Mouse (Mus musculus) monocyte, adult 5-6 weeks (primary cell): ENCODE data around the gene Fat3. TPM values are rescaled to one million over a fixed set of nuclear protein-coding genes. Genes with fewer than 3 reads are reported as not detected.

Experiments
- ATAC-seq: fragments of 153-309, 156-312 bp; replicated peaks from 2 replicates; pipeline ENCODE4 v1.8.0; 2017; ENCODE audit warnings: mild to moderate bottlenecking; ENCODE audit not compliant: low TSS enrichment, insufficient number of reproducible peaks, severe bottlenecking, poor library complexity, low FRiP score
- total RNA-seq: library from RNA; stranded (forward); fragments of 200-1000, 200-491, 200-594 nt; gene quantifications from 3 replicates; pipeline ENCODE4 v1.2.3, GENCODE M21; 2017

The Fat3 gene
- total RNA-seq, 1 experiment from 2014 or later: not detected

DNA sequence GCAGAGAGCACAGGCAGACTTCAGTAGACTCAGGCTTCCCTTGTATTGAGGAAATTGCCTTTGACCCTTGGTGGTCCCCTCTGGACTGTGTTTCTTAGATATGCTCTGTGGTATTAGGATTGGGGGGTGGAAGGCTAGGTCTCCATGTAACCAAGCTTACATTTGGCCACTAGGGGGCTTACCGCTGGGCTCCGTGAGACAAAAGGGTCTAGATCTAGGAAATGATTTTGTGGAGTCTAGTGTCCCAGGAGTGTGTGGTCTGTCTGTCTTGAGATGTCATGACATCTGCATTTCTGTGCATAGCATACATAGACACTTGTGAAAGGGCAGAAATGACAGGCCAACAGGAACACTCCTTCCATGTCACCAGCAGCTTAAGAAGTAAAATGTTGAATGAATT lies 561.5 kb downstream of the Fat3 start:
- ATAC-seq: no peak

GRCm38 (mm10) chr9:15937837-15938514 lies 563.1 kb downstream of the Fat3 start:
- ATAC-seq: no peak

- no peak for ATAC-seq
Observed at GRCm38 (mm10) chr9:15930928-15931443, 570.1 kb downstream of the Fat3 start.

- no peak for ATAC-seq
Observed at GRCm38 (mm10) chr9:15928331-15928730, 572.8 kb downstream of the Fat3 start.

DNA sequence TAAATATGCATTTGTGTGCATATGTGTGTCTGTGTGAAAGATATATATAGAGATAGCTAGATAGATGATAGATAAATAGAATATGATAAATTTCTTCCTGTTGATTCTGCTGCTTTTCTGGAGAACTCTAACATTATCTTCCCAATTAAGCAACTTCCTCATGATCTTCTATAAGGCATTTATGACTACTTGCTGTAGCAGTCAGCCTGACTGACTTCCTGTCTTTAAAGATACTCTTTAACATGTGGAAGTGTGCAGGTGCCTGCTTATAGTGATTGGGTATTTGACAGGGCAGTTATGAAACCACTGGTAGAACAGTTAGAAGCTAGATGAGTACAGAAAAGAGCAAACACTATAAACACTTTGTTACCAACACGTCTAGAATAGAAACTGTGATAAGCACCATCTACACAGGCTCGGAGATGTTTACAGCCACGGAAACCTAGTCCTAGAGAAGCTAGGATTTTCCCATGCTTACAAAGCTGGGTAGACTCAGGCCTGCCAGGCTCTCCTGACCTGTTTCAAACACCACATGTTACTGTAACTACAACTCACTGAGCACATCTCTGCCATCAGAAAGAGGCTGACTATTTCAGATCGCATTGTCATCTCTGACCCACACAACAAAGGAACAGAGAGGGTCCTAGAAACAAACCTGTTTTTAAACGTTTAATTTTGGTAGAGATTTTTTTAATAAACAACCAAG lies 573.6 kb downstream of the Fat3 start:
- no peak for ATAC-seq

GRCm38 (mm10) chr9:15925237-15925636 lies 575.8 kb downstream of the Fat3 start:
- no peak for ATAC-seq

DNA sequence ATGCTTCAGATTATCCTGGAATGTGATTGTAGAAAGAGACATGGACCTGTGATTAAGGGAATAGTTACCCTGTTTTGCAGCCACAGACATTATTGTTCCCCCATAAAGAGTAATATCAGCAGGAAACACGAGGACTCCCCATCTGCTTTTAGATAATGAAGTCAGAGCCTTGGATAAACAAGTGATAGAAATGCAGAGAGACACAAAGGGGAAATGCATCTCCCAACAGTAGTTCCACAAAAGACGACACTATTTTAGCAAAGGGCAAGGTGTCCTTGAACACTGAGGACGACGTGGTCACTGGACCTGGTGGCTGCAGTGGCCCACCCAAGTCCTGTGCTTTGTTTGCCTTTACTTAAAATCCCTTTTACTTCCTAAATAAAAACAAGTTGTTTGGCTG lies 580.8 kb downstream of the Fat3 start:
- ATAC-seq: no peak

- ATAC-seq: no peak
Observed at GRCm38 (mm10) chr9:15919373-15920005, 581.6 kb downstream of the Fat3 start.

DNA sequence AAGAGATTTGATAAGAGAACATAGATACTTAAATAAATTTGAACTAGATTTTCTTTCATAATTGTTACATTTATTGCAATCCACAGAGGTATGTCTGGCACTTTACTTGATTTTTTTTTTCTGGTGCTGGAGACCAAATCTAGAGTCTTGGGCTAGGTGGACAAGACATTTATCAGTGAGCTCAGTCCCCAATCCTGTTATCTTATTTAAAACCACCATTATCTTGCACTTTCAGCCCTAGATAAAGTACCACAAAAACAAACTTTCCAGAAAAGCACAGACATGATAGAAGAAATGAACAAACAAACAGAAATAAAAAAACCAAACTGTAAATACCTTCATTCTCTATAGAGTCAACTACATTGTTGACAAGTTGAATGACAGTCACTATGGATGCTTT lies 584.5 kb downstream of the Fat3 start:
- no peak for ATAC-seq

- no peak for ATAC-seq
Observed at GRCm38 (mm10) chr9:15912735-15913134, 588.4 kb downstream of the Fat3 start.

DNA sequence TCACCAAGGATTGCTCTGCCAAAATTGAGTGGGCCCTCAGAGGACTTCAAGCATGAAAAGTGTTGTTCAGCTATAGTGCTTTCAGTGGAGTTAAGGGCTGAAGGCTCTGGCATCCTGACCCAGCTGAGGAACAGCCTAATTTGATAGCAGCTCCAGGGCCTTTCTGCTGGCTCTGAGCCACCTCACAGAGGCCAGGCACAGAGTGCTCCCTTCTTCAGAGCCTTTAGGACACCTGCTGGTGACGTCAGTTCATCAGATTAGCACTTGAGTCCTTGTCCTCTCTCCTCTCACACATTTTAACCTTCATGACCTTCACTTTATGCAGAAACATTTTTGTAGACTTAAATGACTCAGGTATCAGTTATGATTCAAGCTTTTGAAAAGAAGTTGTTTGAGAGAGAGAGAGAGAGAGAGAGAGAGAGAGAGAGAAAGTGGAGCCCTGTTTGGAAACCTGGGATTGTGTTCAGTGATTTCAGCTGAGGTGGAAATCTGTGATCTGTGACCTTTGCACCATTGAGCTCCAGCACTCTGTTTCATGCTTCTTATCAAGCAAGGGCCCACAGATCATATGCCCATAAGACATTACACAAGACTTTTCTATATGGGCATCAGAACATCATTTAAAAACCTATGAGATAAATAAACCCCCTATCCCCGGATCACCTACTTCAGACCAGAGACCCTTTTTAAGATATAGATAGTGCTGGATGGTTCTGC lies 591.5 kb downstream of the Fat3 start:
- no peak for ATAC-seq

DNA sequence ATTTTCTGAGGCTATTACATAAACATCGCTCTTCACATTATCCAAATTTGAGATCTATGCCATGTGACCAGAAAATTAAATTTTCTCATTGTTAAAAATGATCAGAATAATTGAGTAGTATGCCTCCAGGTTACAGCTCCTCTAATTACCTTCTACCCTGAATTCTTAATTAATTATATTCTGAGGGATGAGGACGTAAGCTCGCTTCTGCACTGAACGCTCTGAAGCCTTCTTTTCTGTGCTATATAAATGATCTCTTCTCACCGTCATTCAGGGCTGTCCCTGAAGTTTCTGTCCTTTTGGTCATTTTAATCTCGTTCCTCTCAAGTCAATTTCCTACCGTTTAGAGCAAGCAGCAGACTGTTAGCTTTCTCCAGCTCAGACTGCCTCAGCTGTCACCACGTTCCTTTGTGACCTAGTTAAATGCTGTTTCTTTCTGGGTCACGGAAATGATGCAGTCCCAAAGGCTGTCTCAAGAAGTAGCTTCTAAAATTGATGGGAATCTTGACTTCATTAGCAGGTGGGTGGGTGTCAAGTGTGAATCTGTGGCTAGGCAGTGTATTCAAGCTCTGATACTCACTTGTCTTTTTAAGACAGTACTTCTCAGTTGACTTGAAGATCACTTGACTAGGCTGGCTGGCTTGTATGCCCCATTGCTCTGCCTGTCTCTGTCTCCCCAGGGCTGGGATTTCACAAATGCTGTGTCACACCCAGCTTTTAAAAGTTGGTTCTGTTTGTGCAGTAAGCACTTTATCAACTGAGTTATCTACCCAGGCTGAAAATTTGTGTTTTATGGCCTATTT lies 596.9 kb downstream of the Fat3 start:
- ATAC-seq: no peak

DNA sequence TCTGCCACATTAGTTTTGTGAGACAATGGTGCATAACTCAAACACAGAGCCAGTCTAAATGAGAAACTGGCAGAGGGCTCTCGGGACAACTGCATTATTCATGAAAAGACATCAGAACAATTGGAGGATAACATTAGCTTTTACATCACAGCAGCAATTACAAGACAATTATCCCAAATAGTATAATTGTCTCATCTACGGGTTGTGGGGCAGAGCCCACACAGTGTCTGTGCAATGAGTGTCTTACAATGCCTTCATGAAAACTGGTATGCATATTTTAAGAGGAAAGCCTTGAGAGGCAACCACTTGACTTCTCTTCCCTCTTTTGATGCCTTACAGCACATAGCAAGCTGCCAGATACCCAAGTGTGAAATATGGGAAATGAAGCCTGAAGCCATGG lies 603.0 kb downstream of the Fat3 start:
- no peak for ATAC-seq

DNA sequence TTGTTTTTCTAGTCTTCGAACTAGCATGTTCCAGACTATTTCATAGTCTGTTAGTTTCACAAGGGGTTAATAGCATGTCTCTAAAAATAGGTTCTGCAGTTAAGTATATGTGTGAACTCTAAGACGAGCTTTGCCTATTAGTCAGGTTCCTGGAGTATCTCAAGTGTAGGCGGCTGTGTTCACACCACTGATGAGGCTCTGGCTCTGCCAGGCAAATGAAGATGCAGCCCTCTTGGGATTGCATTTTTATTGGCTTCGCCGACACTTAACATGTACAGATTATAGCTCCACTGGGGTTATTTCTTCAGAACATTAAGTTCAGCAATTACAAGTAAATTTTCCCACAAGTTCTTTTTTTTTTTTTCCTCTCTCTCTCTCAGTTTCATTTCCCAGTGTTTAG lies 614.3 kb downstream of the Fat3 start:
- no peak for ATAC-seq

DNA sequence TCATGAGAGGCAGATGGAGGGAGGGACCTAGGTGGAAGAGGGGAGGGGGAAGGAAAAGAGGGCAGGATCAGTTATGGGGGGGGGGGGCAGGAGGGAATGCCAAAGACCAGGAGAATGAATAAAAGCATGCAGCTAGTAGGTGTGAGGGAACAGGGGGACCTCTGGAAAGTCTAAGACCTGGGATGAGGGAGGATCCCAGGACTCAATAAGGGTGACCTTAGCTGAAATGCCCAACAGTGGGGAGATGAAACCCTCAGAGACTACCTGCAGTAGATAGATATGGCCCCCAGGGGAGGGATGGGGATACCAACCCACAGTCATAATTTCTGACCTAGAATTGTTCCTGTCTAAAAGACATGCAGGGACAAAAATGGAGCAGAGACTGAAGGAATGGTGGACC lies 620.3 kb downstream of the Fat3 start:
- ATAC-seq: no peak

DNA sequence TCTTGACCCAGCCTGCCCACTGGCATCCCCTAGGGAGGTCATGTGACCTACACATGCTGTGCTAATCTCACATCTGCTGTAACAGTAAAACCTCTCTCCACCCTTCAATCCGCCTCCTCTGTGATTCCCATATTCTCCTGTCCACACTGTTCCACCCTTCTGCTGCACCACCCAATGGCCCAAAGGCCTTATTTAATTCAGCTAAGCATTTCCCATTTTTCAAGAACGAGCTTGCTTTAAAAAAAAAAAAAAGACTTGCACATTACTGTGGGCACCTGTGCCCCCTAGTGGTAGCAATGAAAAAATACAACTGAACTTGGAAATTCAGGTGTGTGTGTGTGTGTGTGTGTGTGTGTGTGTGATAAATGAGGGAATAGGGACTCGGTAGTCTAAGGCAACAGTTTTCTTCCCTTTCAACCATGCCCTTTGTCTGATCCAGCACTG lies 620.9 kb downstream of the Fat3 start:
- ATAC-seq: no peak

DNA sequence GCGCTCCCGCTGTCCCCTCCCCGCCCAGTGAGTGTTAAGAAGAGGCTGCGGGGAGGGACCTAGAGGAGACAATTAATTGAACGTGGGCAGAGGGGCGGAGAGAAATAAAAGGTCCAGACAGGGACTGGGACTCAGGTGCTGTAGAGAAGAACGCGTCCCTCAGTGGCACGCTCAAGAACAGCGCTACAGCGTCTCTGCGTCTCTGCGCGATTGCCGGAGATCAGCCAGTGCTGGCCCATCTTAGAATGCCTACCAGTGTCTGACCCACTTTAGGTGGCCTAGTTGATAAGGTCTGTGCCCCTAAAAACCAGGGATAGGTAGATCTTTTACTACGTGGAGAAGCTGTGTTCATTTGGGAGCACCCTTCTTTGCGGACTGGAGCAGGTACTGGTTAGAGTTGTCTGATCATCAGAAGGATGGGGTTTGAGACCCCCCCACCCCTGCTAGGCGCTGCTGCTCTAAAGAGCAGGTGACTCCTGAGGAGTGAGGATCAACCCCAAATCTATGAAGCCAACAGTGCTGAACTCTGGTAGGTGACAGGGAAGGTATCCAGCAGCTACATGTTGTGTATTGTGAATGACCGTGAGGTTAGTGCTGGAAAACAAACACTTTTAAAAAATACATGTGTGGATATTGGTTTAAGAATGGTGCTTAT lies 626.5 kb downstream of the Fat3 start, which contains the start of gene Mtnr1b:
TSS of gene Mtnr1b (minus strand) at position 51 of the 655 bp plus-strand sequence.
- no peak for ATAC-seq

DNA sequence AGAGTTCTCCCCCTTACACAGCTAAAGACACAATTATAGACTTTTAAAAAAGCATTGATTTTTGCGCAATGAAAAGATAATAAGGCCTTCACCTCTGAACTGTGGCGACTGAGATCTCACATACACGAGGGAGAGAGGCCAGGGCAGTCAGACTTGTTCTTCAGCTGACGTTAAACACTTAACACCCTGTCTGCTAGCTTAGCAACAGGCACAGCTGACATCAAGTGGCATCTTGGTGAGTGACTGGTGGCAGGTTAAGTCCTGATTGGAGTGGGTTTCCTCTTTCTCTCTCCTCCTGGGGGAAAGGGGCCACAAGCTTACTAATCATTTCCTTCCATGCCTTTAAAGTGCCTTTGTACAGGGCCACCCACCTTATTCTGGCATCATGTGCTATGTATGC lies 631.1 kb downstream of the Fat3 start:
- ATAC-seq: no peak
